Mouse (Mus musculus) lung, embryonic 14.5 days (tissue): Measurements from ENCODE around the gene Trmt13. TPM values are rescaled to one million over a fixed set of nuclear protein-coding genes. Genes with fewer than 3 reads are reported as not detected.

ENCODE experiments used
- ATAC-seq: fragments of 200-750 bp; cut with Nextera tagmentation; 2 replicates; pipeline ENCODE4 v1.8.0; 2017; ENCODE audit warnings: mild to moderate bottlenecking, moderate TSS enrichment, moderate library complexity; ENCODE audit not compliant: insufficient read depth
- DNase-seq: peaks from one replicate; pipeline ENCODE4 v3.0.0-alpha.2; 2015
- H3K27ac ChIP-seq: fragments of 300-500 bp; sonication (generic); 2 replicates; pipeline ENCODE4 v1.5.1; 2014; ENCODE audit warnings: low read depth, mild to moderate bottlenecking, moderate library complexity
- H3K27me3 ChIP-seq: fragments of 300-500 bp; sonication (generic); 2 replicates; pipeline ENCODE4 v1.6.1; 2014; ENCODE audit warnings: low read length, control low read depth; ENCODE audit not compliant: insufficient read depth
- H3K36me3 ChIP-seq: fragments of 300-500 bp; sonication (generic); 2 replicates; pipeline ENCODE4 v1.6.1; 2014; ENCODE audit warnings: control low read depth; ENCODE audit not compliant: insufficient read depth
- H3K4me1 ChIP-seq: fragments of 300-500 bp; sonication (generic); 2 replicates; pipeline ENCODE4 v1.6.1; 2014; ENCODE audit warnings: antibody characterized with exemption, control low read depth; ENCODE audit not compliant: insufficient read depth
- H3K4me2 ChIP-seq: fragments of 300-500 bp; sonication (generic); 2 replicates; pipeline ENCODE4 v1.6.1; 2014; ENCODE audit warnings: mild to moderate bottlenecking
- H3K4me3 ChIP-seq: fragments of 300-500 bp; sonication (generic); 2 replicates; pipeline ENCODE4 v1.5.1; 2014; ENCODE audit warnings: low read depth, low read length
- H3K9ac ChIP-seq: fragments of 300-500 bp; sonication (generic); 2 replicates; pipeline ENCODE4 v1.6.1; 2014
- H3K9me3 ChIP-seq: fragments of 300-500 bp; sonication (generic); 2 replicates; pipeline ENCODE4 v1.6.1; 2016; ENCODE audit warnings: low read depth, low read length, control low read depth
- CTCF ChIP-seq: IDR thresholded peaks from 2 replicates; pipeline ENCODE4 v1.5.1; 2016; ENCODE audit warnings: antibody characterized with exemption, low read depth
- WGBS: fragments of 180-500 bp; shearing (Covaris S2); extraction: QIAGEN DNeasy Blood & Tissue Kit; methylation state at CpG from one replicate; pipeline ENCODE4 v1.1.7; 2014; 5-methylcytosine and 5-hydroxymethylcytosine counted together
- polyA plus RNA-seq: library from polyadenylated mRNA; unstranded; fragments of >200 nt; fragmentation: Nextera tagmentation; extraction: Ambion mirVana; gene quantifications from 2 replicates; pipeline ENCODE4 v1.2.1, GENCODE M21; 2014

The Trmt13 gene
- polyA plus RNA-seq, 1 experiment from 2014 or later = 24.8 TPM

DNA sequence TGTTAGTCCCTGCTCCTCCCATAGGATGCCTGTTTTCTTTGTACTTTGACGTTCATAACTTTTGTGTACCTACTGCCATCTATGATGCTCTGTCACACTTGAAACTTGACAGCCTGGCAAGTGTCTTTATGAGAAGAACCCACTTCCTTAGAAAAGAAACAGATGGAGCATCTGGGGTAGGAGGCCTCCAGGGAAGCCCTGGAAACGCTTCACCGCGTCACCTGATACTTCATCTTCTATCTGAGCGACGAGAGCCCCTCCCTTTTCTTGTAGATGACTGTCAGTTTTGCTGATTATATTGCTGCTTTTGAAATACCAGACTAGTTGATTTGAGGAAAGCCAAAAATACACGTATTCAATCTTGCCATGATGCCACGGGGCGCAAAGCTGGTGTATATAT, 9.8 kb downstream of the Trmt13 start:
- no peak overlapping the region for H3K27ac ChIP-seq
- 76% methylated on average over 9 of the region's 9 CpGs for WGBS
- H3K9ac ChIP-seq = no peak overlapping the region

DNA sequence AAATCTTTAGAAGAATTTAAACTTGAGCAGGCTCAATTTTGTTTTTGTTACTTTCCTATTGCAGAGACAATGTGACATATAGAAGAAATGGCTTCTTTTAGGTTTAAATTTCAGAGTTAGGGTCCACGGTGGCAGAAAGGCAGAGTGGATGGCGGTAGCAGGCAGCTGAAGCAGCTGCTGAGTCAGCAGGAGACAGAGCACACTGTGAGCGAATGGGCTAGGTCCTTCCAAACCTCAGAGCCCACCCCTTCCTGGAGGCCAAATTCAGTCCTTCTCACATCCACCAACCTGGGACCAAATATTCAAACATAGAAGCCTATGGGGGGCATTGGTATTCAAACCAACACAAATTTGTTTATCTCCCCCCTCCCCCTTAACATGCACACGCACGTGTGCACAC, 12.6 kb downstream of the Trmt13 start:
- Histone ChIP-seq H3K27ac (no peak overlapping the region), H3K9me3 (no peaks in the 10 kb centered on the region), H3K9ac (no peak overlapping the region), H3K36me3 (no peaks in the 10 kb centered on the region), H3K27me3 (no peaks in the 10 kb centered on the region), H3K4me1 (no peaks in the 10 kb centered on the region), H3K4me2 (no peak overlapping the region), H3K4me3 (no peak overlapping the region)
- ATAC-seq (no peak), DNase-seq (no peak)
- no peak for TF ChIP-seq CTCF
- 91% methylated on average over 5 of the region's 5 CpGs for WGBS

More for the DNA sequence above, 9.8 kb downstream of the Trmt13 start:
- DNase-seq (no peak), ATAC-seq (no peak)
- no peak overlapping the region for H3K4me2 ChIP-seq
- no peak overlapping the region for H3K4me3 ChIP-seq
- H3K9me3 ChIP-seq = no peaks in the 10 kb centered on the region
- no peaks in the 10 kb centered on the region for H3K4me1 ChIP-seq
- no peaks in the 10 kb centered on the region for H3K27me3 ChIP-seq
- peaks cover 18% of the 10 kb centered on the region; the same call in 1 of the 2 replicates for H3K36me3 ChIP-seq
- TF ChIP-seq CTCF = no peak

DNA sequence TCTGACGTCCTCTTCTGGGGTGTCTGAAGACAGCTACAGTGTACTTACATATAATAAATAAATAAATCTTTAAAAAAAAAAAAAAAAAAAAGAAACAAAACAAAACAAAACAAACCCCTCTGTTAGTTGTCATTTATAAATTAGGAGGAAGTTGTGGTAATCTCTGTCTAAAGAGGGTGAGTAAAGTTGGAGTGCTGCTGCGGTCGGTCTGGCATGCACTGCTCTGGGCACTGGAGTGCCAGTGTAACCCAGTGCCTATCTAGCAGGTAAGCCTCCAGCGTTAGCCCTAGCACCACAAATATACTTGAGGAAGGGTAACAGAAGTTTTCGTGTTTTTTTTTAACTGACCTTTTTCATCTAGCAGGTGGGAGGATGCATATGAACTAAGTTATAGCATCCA, 13.4 kb downstream of the Trmt13 start:
- H3K4me1 ChIP-seq = peaks cover 1% of the 10 kb centered on the region; the same call in 1 of the 2 replicates
- no peaks in the 10 kb centered on the region for H3K36me3 ChIP-seq
- H3K27me3 ChIP-seq = no peaks in the 10 kb centered on the region
- WGBS = 79% methylated on average over 5 of the region's 5 CpGs
- ATAC-seq (no peak), DNase-seq (no peak)
- no peak overlapping the region for H3K9ac ChIP-seq
- H3K27ac ChIP-seq = no peak overlapping the region
- H3K4me3 ChIP-seq = no peak overlapping the region
- no peak overlapping the region for H3K4me2 ChIP-seq
- no peaks in the 10 kb centered on the region for H3K9me3 ChIP-seq
- TF ChIP-seq CTCF = no peak

DNA sequence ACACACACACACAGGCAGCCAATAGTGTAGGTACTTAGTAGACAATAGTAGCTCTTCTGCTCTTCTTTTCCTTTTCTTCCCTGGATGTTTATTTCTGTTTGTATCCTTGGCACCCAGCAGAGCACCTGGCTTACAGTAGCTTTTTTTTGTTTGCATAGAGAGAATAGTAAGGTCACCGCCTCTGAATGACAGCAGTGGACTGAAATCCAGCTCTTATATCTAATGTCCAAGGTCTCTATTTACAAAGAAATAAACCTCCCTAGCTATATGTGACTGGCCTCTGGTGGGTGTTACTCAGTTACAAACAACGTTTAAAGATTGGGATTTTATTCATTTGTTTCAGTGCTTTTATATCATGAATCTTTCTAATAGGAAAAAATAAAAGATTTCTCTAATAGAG, 14.7 kb downstream of the Trmt13 start:
- ATAC-seq (no peak), DNase-seq (no peak)
- no peak overlapping the region for H3K4me2 ChIP-seq
- H3K27ac ChIP-seq = no peak overlapping the region
- peaks cover 4% of the 10 kb centered on the region; the same call in 1 of the 2 replicates for H3K4me1 ChIP-seq
- no peaks in the 10 kb centered on the region for H3K27me3 ChIP-seq
- no peaks in the 10 kb centered on the region for H3K36me3 ChIP-seq
- WGBS = 79% methylated on average over 2 of the region's 2 CpGs
- no peak for TF ChIP-seq CTCF
- no peaks in the 10 kb centered on the region for H3K9me3 ChIP-seq
- no peak overlapping the region for H3K9ac ChIP-seq
- H3K4me3 ChIP-seq = no peak overlapping the region

DNA sequence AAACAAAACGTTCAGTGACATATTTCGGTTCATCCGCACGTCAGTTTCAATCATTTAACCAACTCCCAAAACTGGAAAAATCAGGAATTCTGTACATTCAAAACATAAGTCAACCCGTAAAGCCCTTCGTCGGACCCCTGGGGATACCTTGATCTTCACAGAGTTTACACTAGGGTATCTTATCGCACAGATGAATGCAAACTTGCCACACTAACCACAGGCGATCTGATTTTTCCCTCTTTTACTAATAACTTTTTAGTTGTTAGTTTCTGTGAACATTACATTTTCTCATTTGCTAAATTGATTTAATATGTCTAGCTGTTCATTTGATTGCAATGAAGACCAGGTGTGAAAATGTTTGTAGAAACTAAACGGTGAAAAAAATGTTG, 18.8 kb downstream of the Trmt13 start:
- ATAC-seq (no peak), DNase-seq (no peak)
- Histone ChIP-seq H3K4me2 (peak overlapping the region; percentile 73), H3K4me1 (peaks cover 4% of the 10 kb centered on the region; the same call in 1 of the 2 replicates), H3K9me3 (no peaks in the 10 kb centered on the region), H3K9ac (peak overlapping the region; percentile 90), H3K27me3 (no peaks in the 10 kb centered on the region), H3K4me3 (peak overlapping the region; percentile 86), H3K27ac (peak overlapping the region; percentile 86), H3K36me3 (peaks cover 14% of the 10 kb centered on the region)
- WGBS = 4% methylated on average over 10 of the region's 10 CpGs
- no peak for TF ChIP-seq CTCF

DNA sequence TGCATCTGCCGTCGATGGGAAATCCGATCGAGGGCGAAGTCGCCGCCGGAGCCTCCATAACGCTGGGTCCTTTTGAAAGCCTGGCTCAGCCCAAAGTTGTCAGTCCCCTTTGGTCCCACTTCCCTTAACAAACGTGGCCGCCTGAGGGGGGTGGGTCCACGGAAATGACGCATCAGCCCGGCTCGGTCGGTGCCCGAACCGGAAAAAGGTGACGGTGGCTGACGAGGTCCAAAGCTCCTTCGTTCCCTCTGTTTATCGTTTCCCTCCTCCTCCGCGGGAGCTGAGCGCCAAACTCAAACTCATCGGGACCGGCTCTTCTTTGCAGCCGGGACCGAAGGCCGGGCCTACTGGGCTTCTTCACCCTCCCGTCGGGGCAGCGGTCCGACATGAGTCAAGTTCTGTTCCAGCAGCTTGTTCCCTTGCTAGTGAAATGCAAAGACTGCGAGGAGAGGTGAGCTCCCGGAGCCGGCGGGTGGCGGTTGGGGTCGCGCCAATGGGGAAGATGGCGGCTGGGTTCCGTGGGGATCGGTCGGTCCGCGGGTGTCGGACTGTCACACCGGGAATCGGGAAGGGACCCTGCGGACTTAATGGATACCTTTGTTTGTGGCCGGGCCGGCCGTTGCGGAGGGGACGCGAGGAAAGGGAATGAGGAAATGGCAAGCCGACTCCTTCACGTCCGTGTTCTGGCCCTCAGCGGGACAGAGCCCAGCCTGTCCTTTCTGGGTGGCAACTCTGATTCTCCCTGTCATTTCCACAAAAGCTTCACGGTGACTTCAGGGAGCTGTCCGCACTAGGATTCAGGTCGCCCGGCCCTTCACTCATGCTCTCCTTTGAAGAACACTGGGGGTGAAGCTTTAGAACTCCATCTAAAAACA, 19.4 kb downstream of the Trmt13 start, which contains the start of gene Sass6:
Gene Sass6 (plus strand): TSS at position 255 of the 875 bp plus-strand sequence.
- H3K4me1 ChIP-seq = peaks cover 4% of the 10 kb centered on the region; the same call in 1 of the 2 replicates
- DNase-seq (peak; percentile 99), ATAC-seq (peak; percentile 97)
- no peaks in the 10 kb centered on the region for H3K27me3 ChIP-seq
- peak within 1 kb of the TSS; percentile 73 for H3K4me2 ChIP-seq
- TF ChIP-seq CTCF = no peak
- H3K9ac ChIP-seq = peak within 1 kb of the TSS; percentile 90
- WGBS = under 1% methylated on average over 65 of the region's 65 CpGs
- H3K9me3 ChIP-seq = no peaks in the 10 kb centered on the region
- H3K27ac ChIP-seq = peak within 1 kb of the TSS; percentile 86
- H3K4me3 ChIP-seq = peak within 1 kb of the TSS; percentile 86
- H3K36me3 ChIP-seq = peaks cover 20% of the 10 kb centered on the region

DNA sequence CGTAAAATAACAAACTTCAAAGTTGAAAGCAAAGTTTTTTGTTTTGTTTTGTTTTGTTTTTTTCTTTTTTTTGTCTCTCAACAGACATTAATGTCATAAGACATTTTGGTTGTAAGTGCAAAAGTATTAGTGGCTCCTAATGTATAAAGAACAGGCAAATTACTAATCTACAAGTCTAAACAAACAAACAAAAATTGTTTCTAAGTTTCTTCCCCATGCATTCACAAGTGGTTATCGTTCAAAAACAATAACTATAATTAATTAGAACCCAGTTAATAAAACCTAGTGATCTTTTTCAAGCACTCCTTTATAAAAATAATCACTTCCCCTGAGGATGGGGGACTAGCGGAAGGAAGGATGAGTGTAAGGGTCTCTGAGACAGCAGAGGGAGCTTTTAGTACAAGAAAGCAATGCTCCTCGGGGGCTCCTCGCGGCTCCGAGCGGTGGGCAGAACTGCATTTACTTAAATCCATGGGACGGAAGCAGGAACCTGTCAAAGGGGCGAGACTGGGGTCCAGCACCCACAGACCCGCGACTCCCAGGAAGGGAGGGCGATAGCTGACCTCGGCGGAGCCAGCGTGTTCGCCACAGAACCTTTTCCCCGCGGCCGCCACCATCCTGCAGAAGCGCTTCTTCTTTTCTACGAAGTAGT, 20.2 kb downstream of the Trmt13 start:
- H3K27me3 ChIP-seq = no peaks in the 10 kb centered on the region
- peak overlapping the region; percentile 86 for H3K4me3 ChIP-seq
- H3K36me3 ChIP-seq = peaks cover 28% of the 10 kb centered on the region
- DNase-seq = peak; percentile 75
- peak overlapping the region; percentile 86 for H3K27ac ChIP-seq
- ATAC-seq = peak; percentile 75
- H3K4me1 ChIP-seq = peaks cover 4% of the 10 kb centered on the region; the same call in 1 of the 2 replicates
- peak; percentile 18; the same call in 1 of the 2 replicates for TF ChIP-seq CTCF
- peak overlapping the region; percentile 90 for H3K9ac ChIP-seq
- 1% methylated on average over 22 of the region's 22 CpGs for WGBS
- H3K4me2 ChIP-seq = peak overlapping the region; percentile 56
- H3K9me3 ChIP-seq = no peaks in the 10 kb centered on the region
